Mouse (Mus musculus) liver, adult 2 months (tissue): ENCODE measurements around the gene Trpm1.

ENCODE experiments used
- CTCF ChIP-seq: fragments of 200-500 bp; IDR thresholded peaks from 2 replicates; pipeline ENCODE4 v1.5.1; 2011; ENCODE audit warnings: low read depth, low read length, control low read depth
- POLR2A ChIP-seq: fragments of 200-500 bp; IDR thresholded peaks from 2 replicates; pipeline ENCODE4 v1.6.1; 2011; ENCODE audit warnings: low read length, control low read depth; ENCODE audit not compliant: insufficient read depth; ENCODE audit errors: extremely low read depth

- no peak for TF ChIP-seq CTCF
- no peak for TF ChIP-seq POLR2A
Measured at GRCm38 (mm10) chr7:64296286-64297010, 142.8 kb downstream of the Trpm1 start.
